Mouse (Mus musculus) adrenal gland, adult 8-10 months (tissue): ENCODE results near the gene Pkdcc. TPM values are rescaled to one million over a fixed set of nuclear protein-coding genes. Genes with fewer than 3 reads are reported as not detected.

Experiments
- DNase-seq: peaks from one replicate; pipeline ENCODE4 v3.0.0; 2022
- total RNA-seq, 4 experiments: library from RNA; stranded (reverse); gene quantifications; 2 replicates each; pipeline ENCODE4 v1.2.4; 2022

Pkdcc gene
- total RNA-seq, 4 experiments from 2014 or later, result 43.0 to 255 (median 85.3) TPM

DNA sequence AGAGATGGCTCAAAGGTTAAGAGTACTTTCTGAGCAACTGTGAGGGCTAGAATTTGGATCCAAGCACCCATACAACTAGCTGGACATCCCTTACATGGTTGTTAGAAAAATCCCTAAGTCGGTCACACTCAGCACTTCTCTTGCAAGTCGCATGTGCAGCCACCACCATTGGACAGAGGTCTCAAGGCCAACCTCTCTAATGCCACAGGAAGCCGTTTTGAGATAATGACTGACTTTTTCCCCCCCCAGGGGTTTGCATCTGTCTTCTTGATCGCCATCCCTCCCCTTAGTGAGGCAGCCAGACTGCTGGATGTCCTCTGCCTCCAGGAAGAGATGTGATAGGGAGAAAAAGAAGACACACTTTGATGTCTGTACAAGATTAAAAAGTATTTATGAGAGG lies 32.1 kb downstream of the Pkdcc start:
- DNase-seq, result no peak

DNA sequence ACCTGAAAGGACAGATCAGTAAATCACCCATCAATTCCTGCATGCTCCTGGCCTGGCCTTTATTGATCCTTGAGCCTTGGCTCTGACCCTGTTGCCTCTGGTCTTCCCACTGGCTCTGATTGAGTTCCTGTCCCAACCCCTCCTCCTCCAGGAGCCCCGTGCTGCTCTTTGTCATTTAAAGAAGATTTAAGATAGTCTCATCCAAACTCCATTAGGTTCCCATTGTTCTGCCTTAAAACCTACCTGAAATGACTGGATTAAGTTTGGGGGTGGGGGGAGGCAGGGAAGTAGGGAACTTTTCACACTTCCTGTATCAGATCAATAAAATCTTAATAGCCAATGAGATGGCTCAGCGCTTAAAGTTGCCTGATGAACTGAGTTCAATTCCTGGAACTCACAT lies 33.4 kb downstream of the Pkdcc start:
- DNase-seq, result no peak

GRCm38 (mm10) chr17:83250903-83251526 lies 35.9 kb downstream of the Pkdcc start:
- DNase-seq, result no peak

GRCm38 (mm10) chr17:83253051-83253649 lies 38.1 kb downstream of the Pkdcc start:
- DNase-seq, result no peak

DNA sequence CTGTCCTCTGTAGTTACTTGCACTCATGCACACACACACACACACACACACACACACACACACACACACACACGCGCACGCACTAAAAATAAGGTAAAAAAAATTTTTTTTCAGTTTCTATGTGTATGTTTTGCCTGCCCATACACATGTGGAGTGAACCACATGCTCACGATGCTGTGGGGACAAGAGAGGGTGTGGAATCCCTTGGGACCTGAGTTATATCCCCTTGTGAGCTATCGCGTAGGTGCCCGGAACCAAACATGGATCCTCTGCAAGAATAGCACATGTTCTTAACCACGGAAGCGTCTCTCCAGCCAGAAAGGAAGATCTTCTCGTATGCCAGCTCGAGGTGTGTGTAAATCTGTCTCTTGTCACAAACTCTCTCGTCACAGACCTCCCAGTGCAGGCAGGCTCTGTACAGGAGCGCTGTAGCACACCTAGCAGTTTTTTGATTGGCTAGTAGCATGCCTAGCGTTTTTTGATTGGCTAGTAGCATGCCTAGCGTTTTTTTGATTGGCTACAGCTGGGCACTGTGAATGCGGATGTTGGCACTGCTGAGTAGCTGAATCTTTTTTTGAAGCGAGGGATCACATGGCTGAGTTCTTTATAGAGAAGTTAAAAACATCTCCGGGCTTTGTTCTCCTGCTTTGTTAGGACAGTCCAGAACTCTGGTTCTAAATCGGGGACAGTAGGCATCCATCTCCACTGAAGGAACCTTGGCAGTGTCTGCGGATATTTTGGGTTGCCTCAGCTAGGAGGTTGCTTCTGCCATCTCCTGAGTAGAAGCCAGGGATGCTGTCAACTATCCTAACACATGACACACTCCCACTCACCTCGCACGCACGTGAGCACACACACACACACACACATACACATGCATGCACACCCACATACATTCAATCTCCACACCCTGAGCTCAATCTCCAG lies 52.4 kb downstream of the Pkdcc start:
- peak; percentile 71 for DNase-seq

- DNase-seq, result peak; percentile 74
Observed at GRCm38 (mm10) chr17:83271509-83271908, 56.4 kb downstream of the Pkdcc start.

DNA sequence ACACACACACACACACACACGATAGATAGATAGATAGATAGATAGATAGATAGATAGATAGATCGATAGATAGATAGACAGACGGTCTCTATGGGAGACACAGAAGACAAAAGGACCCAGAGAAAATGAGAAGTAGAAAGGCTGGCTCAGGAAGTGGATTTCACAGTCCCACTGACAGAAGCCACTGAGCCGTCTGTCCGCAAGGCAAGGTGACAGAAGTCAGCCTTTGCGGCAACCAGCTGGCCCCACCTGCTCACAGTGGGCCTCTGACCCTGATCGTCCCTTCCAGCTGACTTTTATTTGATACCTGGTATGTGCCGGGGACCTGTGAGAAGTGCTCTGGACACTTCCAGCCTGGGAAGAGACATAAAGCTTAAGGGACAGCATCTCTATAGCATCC lies 57.5 kb downstream of the Pkdcc start:
- no peak for DNase-seq

- DNase-seq, result no peak
Observed at GRCm38 (mm10) chr17:83273636-83274035, 58.5 kb downstream of the Pkdcc start.

- no peak for DNase-seq
Observed at GRCm38 (mm10) chr17:83274101-83274500, 59.0 kb downstream of the Pkdcc start.

Other genes with a start within 250 kb of the Pkdcc start
- gene Eml4, start 135.6 kb downstream of the Pkdcc start, total RNA-seq, result 10 to 100 TPM; 19.0 to 25.1 (median 22.4) TPM